Mouse (Mus musculus) layer of hippocampus, postnatal 14 days (tissue): ENCODE data around the gene Eif5a. TPM values are rescaled to one million over a fixed set of nuclear protein-coding genes. Genes with fewer than 3 reads are reported as not detected.
A peak's percentile ranks its signal among the peaks of the same experiment; 100 is the strongest.

ENCODE experiments used
- DNase-seq, 2 experiments: peaks; one replicate each; pipeline ENCODE4 v3.0.0; 2021 to 2022; ENCODE audit warnings: low spot score in 2 of 2, mixed read lengths in 1 of 2
- microRNA-seq, 2 experiments: library from miRNA; unstranded; fragments of <30 nt; microRNA quantifications; one replicate each; pipeline ENCODE4 v1.2.0; 2021
- total RNA-seq, 2 experiments: library from RNA; stranded (reverse); gene quantifications; 2 replicates each; pipeline ENCODE4 v1.2.3; 2021

Gene Eif5a
- total RNA-seq, 2 experiments from 2014 or later = 446 to 451 TPM

DNA sequence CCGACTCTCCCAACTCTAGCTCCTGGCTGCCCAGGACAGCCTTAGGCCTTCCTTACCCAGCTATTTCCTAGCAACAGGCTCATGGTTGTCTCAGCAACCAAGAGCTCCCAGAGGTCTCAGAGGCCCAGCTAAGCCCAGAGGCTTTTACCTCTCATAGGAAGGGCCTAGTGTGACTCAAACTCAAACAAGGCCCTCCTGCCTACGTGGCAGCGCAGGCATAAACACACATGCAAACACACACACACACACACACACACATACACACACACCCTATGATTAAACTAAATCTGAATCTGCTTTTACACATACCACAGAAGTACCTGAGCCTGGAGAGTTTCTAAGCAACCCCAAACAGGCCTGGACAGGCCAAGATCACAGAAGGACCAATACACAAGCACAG, 43.4 kb downstream of the Eif5a start:
- DNase-seq = no peak

DNA sequence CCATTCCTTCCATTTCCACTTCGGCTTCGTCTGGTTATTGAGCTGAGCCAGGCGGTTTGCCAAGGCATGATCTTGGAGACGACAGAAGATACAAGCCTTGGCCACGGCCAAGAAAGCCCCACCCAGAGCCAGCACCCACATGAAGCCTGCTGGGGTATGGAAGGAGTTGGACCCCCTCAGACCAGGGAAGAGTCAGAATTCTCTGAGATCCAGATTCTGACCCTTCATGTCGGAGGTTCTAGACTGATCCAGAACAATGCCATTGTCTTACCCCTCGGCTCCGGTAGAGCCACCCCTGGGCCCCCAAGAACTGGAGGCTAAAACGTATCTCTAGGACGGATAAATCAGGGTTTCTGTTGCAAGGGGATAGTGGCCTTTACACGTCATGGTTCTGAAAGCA, 43.9 kb downstream of the Eif5a start, which contains the start of gene Tmem95:
Gene Tmem95 (minus strand): TSS at position 141 of the 400 bp plus-strand sequence.
- DNase-seq = no peak

DNA sequence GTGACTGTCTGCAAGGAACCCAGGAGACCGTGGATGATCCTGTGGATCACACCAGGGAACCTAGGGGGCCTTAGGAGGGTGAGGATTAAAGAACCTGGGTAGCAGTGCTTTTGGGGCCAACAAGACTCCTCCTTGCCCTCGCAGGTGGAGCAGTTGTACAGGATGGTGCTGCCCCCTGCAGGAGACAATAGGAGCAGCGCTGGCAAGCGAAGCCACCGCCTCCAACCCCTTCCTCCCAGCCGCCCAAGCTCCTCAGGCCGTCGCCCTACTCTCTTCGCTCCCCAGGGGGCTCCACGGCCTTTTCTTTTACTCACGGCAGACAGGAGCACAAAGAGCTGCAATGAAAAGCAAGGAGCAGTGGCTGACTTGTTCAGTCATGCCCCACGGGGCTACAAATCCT, 44.9 kb downstream of the Eif5a start:
- peak; percentile 81 to 86 for DNase-seq

DNA sequence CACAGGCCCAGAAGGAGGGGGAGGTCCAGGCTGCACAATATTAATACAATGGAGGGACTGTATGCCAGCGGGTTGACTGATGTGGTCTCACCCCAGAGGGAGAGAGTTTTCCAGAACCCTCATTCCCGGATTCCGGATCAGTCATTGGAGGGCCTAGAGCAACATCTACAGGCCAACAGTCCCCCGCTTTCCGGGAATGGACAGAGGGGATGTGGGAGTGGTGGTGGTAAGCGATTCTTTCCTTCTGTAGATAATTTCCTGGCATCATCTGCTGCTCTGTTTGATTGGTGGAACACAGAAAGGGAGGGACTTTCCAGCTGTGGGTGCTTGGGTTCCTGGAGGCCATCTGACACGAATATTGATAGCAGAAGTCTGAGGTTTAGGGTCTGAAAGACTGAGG, 45.6 kb downstream of the Eif5a start:
- DNase-seq = peak; percentile 51 to 63

DNA sequence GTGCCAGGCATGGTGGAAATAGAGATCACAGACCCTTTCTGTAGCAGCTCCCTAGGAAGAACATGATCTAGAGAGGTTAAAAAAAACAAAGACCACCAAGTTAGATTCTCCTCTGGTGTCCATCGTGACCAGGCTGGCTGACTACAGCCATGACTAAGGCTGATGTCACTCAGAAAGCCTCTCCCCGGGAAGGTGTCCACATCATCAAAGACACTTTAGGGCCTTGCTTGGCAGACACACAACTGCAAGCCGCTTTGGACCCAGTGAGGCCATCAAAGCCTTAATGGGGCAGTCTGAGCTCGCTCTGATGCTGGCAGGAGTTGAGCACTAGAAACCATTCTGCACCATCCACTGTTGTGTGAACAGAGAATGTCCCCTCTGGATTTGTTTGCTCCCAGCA, 49.3 kb downstream of the Eif5a start:
- DNase-seq = no peak

DNA sequence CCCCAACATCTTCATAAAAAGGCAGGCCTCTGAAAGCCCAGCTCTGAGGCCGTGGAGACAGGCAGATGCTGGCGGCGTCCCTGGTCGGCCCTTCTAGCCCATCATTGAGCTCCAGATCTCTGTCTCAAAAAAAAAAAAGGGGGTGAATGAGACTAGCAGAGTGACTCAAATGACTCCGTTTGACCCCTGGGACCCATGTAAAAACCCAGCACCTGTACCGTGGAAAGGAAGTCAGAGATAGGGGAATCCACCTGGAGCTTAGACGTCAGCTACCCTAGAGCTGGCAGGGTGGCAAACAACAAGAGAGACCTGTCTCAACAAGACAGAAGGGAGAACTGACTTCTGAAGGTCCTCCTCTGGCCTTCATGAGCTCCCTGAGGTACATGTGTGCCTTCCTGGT, 49.9 kb downstream of the Eif5a start:
- no peak for DNase-seq

DNA sequence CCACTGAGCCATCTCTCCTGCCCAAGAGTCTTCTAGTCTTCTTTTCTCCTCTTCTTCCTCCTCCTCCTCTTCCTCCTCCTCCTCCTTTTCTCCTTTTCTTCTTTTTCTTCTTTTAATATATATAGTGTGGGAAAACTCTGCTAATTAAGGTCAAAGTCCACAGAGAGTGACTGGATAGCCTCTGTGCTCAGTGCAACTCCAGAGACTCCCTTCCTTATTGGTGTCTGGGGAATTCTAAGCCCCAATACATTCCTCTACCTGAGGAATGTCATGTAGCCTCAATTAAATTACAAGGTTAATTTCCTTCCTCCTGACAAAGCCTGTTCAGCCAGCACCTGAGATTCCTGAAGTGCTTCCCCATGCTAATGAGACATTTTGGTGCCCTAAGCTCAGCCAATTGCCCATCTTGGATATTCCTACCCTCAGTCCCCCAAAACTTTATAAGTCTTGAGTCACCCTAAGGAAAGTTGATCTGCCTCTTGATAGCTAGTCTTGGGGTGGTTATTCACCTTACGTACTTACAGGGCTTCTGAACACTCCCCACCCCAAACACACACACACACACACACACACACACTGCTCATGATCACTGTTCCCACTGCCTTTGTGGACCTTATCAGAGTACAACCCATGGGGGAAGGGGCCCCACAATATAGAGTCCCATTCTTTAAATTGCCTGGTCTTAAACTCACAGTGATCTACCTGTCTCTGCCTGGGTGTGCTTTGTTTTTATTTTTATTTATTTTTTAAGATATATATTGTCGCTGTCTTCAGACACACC, 51.3 kb downstream of the Eif5a start:
- no peak for DNase-seq

DNA sequence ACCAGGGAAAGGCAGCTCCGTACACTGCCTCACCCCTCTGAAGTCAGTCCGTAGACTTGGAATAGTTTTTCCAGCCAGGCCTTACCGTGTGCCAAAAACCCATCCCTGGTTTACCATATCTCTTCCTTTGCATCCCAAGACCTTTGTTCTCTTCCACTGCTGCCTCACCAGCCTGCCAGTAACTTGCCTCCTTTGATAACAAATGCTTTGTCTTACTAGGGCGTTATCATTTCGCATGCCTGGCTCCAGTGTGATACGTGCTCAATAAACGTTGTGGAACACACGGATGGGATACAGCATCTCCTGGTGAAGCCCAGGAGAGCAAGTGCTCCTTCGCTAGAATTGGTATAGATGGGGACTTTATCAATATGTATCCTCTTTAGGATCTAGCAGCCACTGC, 54.4 kb downstream of the Eif5a start:
- no peak for DNase-seq

Small RNA genes within 50 kb of the gene (microRNA-seq; reads per million reads assigned to microRNA genes)
- 0 reads per million in 2 experiments for gene Mir6924

Other genes with a start within 250 kb of the Eif5a start
- 100 to 1,000 TPM; 409 to 418 TPM for gene Eif4a1, start 249.5 kb downstream of the Eif5a start, total RNA-seq
- gene Senp3, start 239.9 kb downstream of the Eif5a start, total RNA-seq = 10 to 100 TPM; 84.3 to 88.5 TPM
- 1 to 10 TPM in 1 of 2 experiments, under 1 TPM in 1; 0.88 to 1.1 TPM for gene Tnfsf13, start 236.2 kb downstream of the Eif5a start, total RNA-seq
- gene Tnfsf12, start 226.1 kb downstream of the Eif5a start, total RNA-seq = 1 to 10 TPM; 5.8 to 6.5 TPM
- gene Tnfsfm13, start 225.9 kb downstream of the Eif5a start, total RNA-seq = 1 to 10 TPM in 1 of 2 experiments, under 1 TPM in 1; 0.45 to 1.0 TPM
- gene Polr2a, start 163.3 kb downstream of the Eif5a start, total RNA-seq = 10 to 100 TPM; 62.8 to 68.5 TPM
- under 1 TPM in 1 of 2 experiments, not detected in 1; 0.21 TPM for gene Slc35g3, start 160.0 kb downstream of the Eif5a start, total RNA-seq
- 10 to 100 TPM; 82.0 to 83.5 TPM for gene Zbtb4, start 156.0 kb downstream of the Eif5a start, total RNA-seq
- gene Chrnb1, start 126.0 kb downstream of the Eif5a start, total RNA-seq = 1 to 10 TPM; 1.0 to 1.1 TPM
- gene Fgf11, start 120.1 kb downstream of the Eif5a start, total RNA-seq = 10 to 100 TPM; 22.8 to 23.7 TPM
- not detected for gene Tmem102, start 116.3 kb downstream of the Eif5a start, total RNA-seq
- gene Gm39566, start 106.7 kb downstream of the Eif5a start, total RNA-seq = not detected
- gene Spem2, start 103.5 kb downstream of the Eif5a start, total RNA-seq = not detected
- under 1 TPM; 0.50 to 0.74 TPM for gene Spem1, start 99.8 kb downstream of the Eif5a start, total RNA-seq
- gene Nlgn2, start 84.2 kb downstream of the Eif5a start, total RNA-seq = 100 to 1,000 TPM; 220 to 226 TPM
- 100 to 1,000 TPM; 150 to 162 TPM for gene Tmem256, start 83.4 kb downstream of the Eif5a start, total RNA-seq
- 10 to 100 TPM; 22.0 to 23.3 TPM for gene Plscr3, start 75.6 kb downstream of the Eif5a start, total RNA-seq
- not detected for gene Tnk1, start 63.2 kb downstream of the Eif5a start, total RNA-seq
- gene Tmem95, start 43.9 kb downstream of the Eif5a start, total RNA-seq = not detected
- gene Kctd11, start 40.6 kb downstream of the Eif5a start, total RNA-seq = 1 to 10 TPM; 1.1 to 1.2 TPM
- under 1 TPM in 1 of 2 experiments, not detected in 1; 0.30 TPM for gene Acap1, start 26.4 kb downstream of the Eif5a start, total RNA-seq
- 1 to 10 TPM; 1.5 to 2.1 TPM for gene 2810408A11Rik, start 21.0 kb downstream of the Eif5a start, total RNA-seq
- gene Neurl4, start 20.9 kb downstream of the Eif5a start, total RNA-seq = 100 to 1,000 TPM; 108 to 124 TPM
- 10 to 100 TPM; 28.5 to 29.3 TPM for gene Gps2, start 8.1 kb downstream of the Eif5a start, total RNA-seq
- gene Ybx2, start 13.8 kb upstream of the Eif5a start, total RNA-seq = 1 to 10 TPM; 8.3 to 9.7 TPM
- 1 to 10 TPM; 1.8 to 3.6 TPM for gene Slc2a4, start 26.2 kb upstream of the Eif5a start, total RNA-seq
- not detected for gene Cldn7, start 42.8 kb upstream of the Eif5a start, total RNA-seq
- 100 to 1,000 TPM; 108 to 115 TPM for gene Ctdnep1, start 59.2 kb upstream of the Eif5a start, total RNA-seq
- 10 to 100 TPM; 88.5 to 93.9 TPM for gene Elp5, start 60.6 kb upstream of the Eif5a start, total RNA-seq
- 100 to 1,000 TPM; 221 to 251 TPM for gene Gabarap, start 69.2 kb upstream of the Eif5a start, total RNA-seq
- gene Phf23, start 73.8 kb upstream of the Eif5a start, total RNA-seq = 10 to 100 TPM; 38.0 to 40.0 TPM
- gene Dvl2, start 78.6 kb upstream of the Eif5a start, total RNA-seq = 10 to 100 TPM; 29.3 to 29.7 TPM
- gene Acadvl, start 93.5 kb upstream of the Eif5a start, total RNA-seq = 10 to 100 TPM; 62.3 to 69.2 TPM
- gene Dlg4, start 95.0 kb upstream of the Eif5a start, total RNA-seq = 100 to 1,000 TPM; 845 to 900 TPM
- 1 to 10 TPM in 1 of 2 experiments, under 1 TPM in 1; 0.88 to 1.0 TPM for gene Asgr1, start 132.1 kb upstream of the Eif5a start, total RNA-seq
- not detected for gene Asgr2, start 170.7 kb upstream of the Eif5a start, total RNA-seq
- gene Mgl2, start 208.4 kb upstream of the Eif5a start, total RNA-seq = 1 to 10 TPM in 1 of 2 experiments, under 1 TPM in 1; 0.55 to 1.2 TPM
- 1 to 10 TPM; 1.1 to 2.3 TPM for gene Clec10a, start 234.2 kb upstream of the Eif5a start, total RNA-seq